In the genomic region with DNA sequence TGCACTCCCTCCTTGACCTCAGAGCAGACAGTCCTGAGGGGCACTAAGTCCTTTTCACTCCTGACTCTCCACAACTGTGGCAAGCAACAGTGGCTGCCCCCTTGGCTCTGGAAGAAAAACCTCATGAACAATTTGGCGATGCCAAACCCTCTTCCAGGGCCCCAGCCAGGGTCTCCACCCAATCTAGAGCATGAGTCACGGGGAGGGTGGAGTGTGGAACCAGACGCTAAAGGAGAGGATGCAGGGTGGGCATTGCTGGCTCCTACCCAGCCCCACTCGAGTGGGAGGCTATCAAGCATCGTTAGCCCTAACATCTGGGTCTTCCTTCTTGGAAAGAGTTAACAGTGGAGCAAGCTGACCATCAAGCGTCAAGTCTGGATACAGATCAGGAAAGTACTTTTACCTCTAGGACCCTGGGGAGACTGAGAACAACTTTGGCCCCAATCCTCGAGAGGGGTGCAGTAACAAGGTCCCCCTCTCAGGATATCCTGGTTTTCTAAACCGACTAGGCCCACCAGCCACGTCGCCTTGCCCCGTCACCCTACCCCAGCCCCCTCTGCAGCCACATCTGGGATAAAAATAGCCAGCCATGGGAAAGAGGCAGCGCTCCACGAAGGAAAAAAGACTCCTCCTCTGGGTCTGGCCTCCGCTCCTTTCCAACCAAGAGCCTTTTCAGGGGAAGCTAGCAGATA, we compare ENCODE assay signal across 8 mouse cellular contexts. TPM values are rescaled to one million over a fixed set of nuclear protein-coding genes. Genes with fewer than 3 reads are reported as not detected.
DNase-seq lines count a peak whose midpoint lies in the region; ATAC-seq and TF ChIP-seq lines count a peak whose summit lies in the region.

No protein-coding gene starts in this region.

- peak overlapping the region; percentile 72 for H3K27ac ChIP-seq in kidney, adult 2 months (ENCODE audit: insufficient read depth, low read depth, low read length)
- H3K27ac ChIP-seq in forebrain, embryonic 15.5 days (replicated peaks), result peak overlapping the region; percentile 95
- H3K27ac ChIP-seq in hindbrain, embryonic 11.5 days (ENCODE audit: low read depth, low read length), result peak overlapping the region; percentile 91
- peak overlapping the region; percentile 68 for H3K27ac ChIP-seq in liver, postnatal 0 days (ENCODE audit: low read depth)
- peak overlapping the region; percentile 72 for H3K27ac ChIP-seq in small intestine, adult 2 months (ENCODE audit: insufficient read depth, low read depth, low read length)

- ATAC-seq in forebrain, embryonic 15.5 days (replicated peaks), result no peak
- ATAC-seq in hindbrain, embryonic 11.5 days (ENCODE audit: low FRiP score), result no peak
- ATAC-seq in liver, postnatal 0 days, result no peak

- no peaks in the 10 kb centered on the region for H3K36me3 ChIP-seq in kidney, adult 2 months (ENCODE audit: control insufficient read depth, insufficient read depth, low read length)
- peaks cover 15% of the 10 kb centered on the region for H3K36me3 ChIP-seq in forebrain, embryonic 15.5 days
- 0 out of 2 replicates have a peak, but pooled peaks cover 2% of the 10 kb centered on the region for H3K36me3 ChIP-seq in hindbrain, embryonic 11.5 days (ENCODE audit: control insufficient read depth, insufficient read depth, low read length)
- H3K36me3 ChIP-seq in liver, postnatal 0 days (replicated peaks; ENCODE audit: insufficient read depth, low read length), result peaks cover 2% of the 10 kb centered on the region; the same call in 1 of the 2 replicates
- H3K36me3 ChIP-seq in small intestine, adult 2 months (ENCODE audit: control insufficient read depth, insufficient read depth, low read length), result no peaks in the 10 kb centered on the region

- no peak for TF ChIP-seq EP300 in liver, postnatal 0 days (IDR thresholded peaks at IDR 0.05; ENCODE audit: low read depth)

- TF ChIP-seq POLR2A in kidney, adult 2 months (IDR thresholded peaks at IDR 0.05; ENCODE audit: low read depth, low read length), result no peak
- no peak for TF ChIP-seq POLR2A in small intestine, adult 2 months (IDR thresholded peaks at IDR 0.05; ENCODE audit: low read depth, low read length)

- no peaks in the 10 kb centered on the region for H3K27me3 ChIP-seq in kidney, adult 2 months (replicated peaks; ENCODE audit: control insufficient read depth, insufficient read depth, low read length)
- H3K27me3 ChIP-seq in forebrain, embryonic 15.5 days, result no peaks in the 10 kb centered on the region
- H3K27me3 ChIP-seq in hindbrain, embryonic 11.5 days (ENCODE audit: control insufficient read depth, insufficient read depth, low read length), result no peaks in the 10 kb centered on the region
- H3K27me3 ChIP-seq in liver, postnatal 0 days (ENCODE audit: insufficient read depth, low read length), result peaks cover 11% of the 10 kb centered on the region; the same call in 1 of the 2 replicates
- peaks cover 19% of the 10 kb centered on the region for H3K27me3 ChIP-seq in small intestine, adult 2 months (ENCODE audit: control insufficient read depth, insufficient read depth, low read length)

- peak overlapping the region; percentile 61 for H3K4me3 ChIP-seq in kidney, adult 2 months (ENCODE audit: insufficient read depth, low read depth, low read length)
- peak overlapping the region; percentile 65 for H3K4me3 ChIP-seq in forebrain, embryonic 15.5 days
- H3K4me3 ChIP-seq in hindbrain, embryonic 11.5 days (ENCODE audit: low read depth, low read length), result peak overlapping the region; percentile 95
- peak overlapping the region; percentile 69 for H3K4me3 ChIP-seq in liver, postnatal 0 days (ENCODE audit: low read depth, low read length)
- H3K4me3 ChIP-seq in small intestine, adult 2 months (ENCODE audit: low read depth, low read length), result peak overlapping the region; percentile 84

- H3K4me2 ChIP-seq in forebrain, embryonic 15.5 days (replicated peaks), result peak overlapping the region; percentile 83
- peak overlapping the region; percentile 90 for H3K4me2 ChIP-seq in hindbrain, embryonic 11.5 days (replicated peaks; ENCODE audit: low read depth, low read length)
- peak overlapping the region; percentile 88 for H3K4me2 ChIP-seq in liver, postnatal 0 days (ENCODE audit: low read depth, low read length)

- H3K9ac ChIP-seq in forebrain, embryonic 15.5 days (replicated peaks), result peak overlapping the region; percentile 80
- peak overlapping the region; percentile 95 for H3K9ac ChIP-seq in hindbrain, embryonic 11.5 days (ENCODE audit: low read depth, low read length)
- H3K9ac ChIP-seq in liver, postnatal 0 days (replicated peaks), result peak overlapping the region; percentile 68

- DNase-seq in kidney, adult 2 months, result no peak
- no peak for DNase-seq in kidney, adult 11 months
- peak; percentile 70 for DNase-seq in Muller cell, postnatal 12 days (ENCODE audit: inconsistent ontology term)
- DNase-seq in hindbrain, embryonic 11.5 days (ENCODE audit: low spot score), result no peak
- DNase-seq in liver, postnatal 0 days, result no peak
- no peak for DNase-seq in frontal cortex, postnatal 14 days (ENCODE audit: low spot score in 2 of 2)

- WGBS in kidney, adult 2 months, result 15% methylated on average over 14 of the region's 14 CpGs
- 3% methylated on average over 14 of the region's 14 CpGs for WGBS in forebrain, embryonic 15.5 days
- 11% methylated on average over 14 of the region's 14 CpGs for WGBS in hindbrain, embryonic 11.5 days
- WGBS in liver, postnatal 0 days (ENCODE audit: insufficient replicate concordance), result 10% methylated on average over 14 of the region's 14 CpGs
- 29% methylated on average over 14 of the region's 14 CpGs for WGBS in small intestine, adult 2 months

- no peak for TF ChIP-seq CTCF in kidney, adult 2 months (conservative IDR thresholded peaks at IDR 0.05; ENCODE audit: insufficient read depth, insufficient read length, low read depth, low read length)
- no peak for TF ChIP-seq CTCF in liver, postnatal 0 days (IDR thresholded peaks at IDR 0.05; ENCODE audit: low read depth)
- no peak for TF ChIP-seq CTCF in small intestine, adult 2 months (IDR thresholded peaks at IDR 0.05; ENCODE audit: extremely low read depth, insufficient read length, insufficient replicate concordance, low read depth, low read length)

- H3K4me1 ChIP-seq in kidney, adult 2 months (ENCODE audit: control insufficient read depth, insufficient read depth, low read length), result no peaks in the 10 kb centered on the region; the same call in 1 of the 2 replicates
- H3K4me1 ChIP-seq in forebrain, embryonic 15.5 days, result peaks cover 51% of the 10 kb centered on the region
- peaks cover 24% of the 10 kb centered on the region for H3K4me1 ChIP-seq in hindbrain, embryonic 11.5 days (replicated peaks; ENCODE audit: control insufficient read depth, insufficient read depth, low read length)
- peaks cover 15% of the 10 kb centered on the region for H3K4me1 ChIP-seq in liver, postnatal 0 days (ENCODE audit: insufficient read depth)
- H3K4me1 ChIP-seq in small intestine, adult 2 months (ENCODE audit: control insufficient read depth, insufficient read depth, insufficient read length, low read length), result no peaks in the 10 kb centered on the region; the same call in 1 of the 2 replicates

- no peaks in the 10 kb centered on the region for H3K9me3 ChIP-seq in forebrain, embryonic 15.5 days
- H3K9me3 ChIP-seq in hindbrain, embryonic 11.5 days (ENCODE audit: control insufficient read depth, low read length), result no peaks in the 10 kb centered on the region
- H3K9me3 ChIP-seq in liver, postnatal 0 days (ENCODE audit: low read length), result no peaks in the 10 kb centered on the region

RNA-seq across cellular contexts. Expression of a gene that starts 1.1 kb away (rescaled TPM):
- polyA plus RNA-seq in kidney, adult 2 months (2012; rRNA removed), result 21.9 and 23.5 TPM in 2 replicates
- polyA plus RNA-seq in forebrain, embryonic 15.5 days (2015; fragmentation: Nextera tagmentation; extraction: Ambion mirVana), result 10.6 and 14.4 TPM in 2 replicates
- 12.0 and 19.1 TPM in 2 replicates for polyA plus RNA-seq in hindbrain, embryonic 11.5 days (2014; fragmentation: Nextera tagmentation; extraction: Ambion mirVana)
- polyA plus RNA-seq in liver, postnatal 0 days (2015; fragmentation: Nextera tagmentation; extraction: Ambion mirVana), result 0.88 and 1.4 TPM in 2 replicates
- 8.3 and 13.5 TPM in 2 replicates for polyA plus RNA-seq in small intestine, adult 2 months (2012; rRNA removed)

RNA-seq across cellular contexts. Expression of a gene that starts 36.4 kb away (rescaled TPM):
- polyA plus RNA-seq in kidney, adult 2 months (2012; rRNA removed), result 130 and 138 TPM in 2 replicates
- 147 TPM in 2 replicates for polyA plus RNA-seq in forebrain, embryonic 15.5 days (2015; fragmentation: Nextera tagmentation; extraction: Ambion mirVana)
- 178 and 182 TPM in 2 replicates for polyA plus RNA-seq in hindbrain, embryonic 11.5 days (2014; fragmentation: Nextera tagmentation; extraction: Ambion mirVana)
- 95.6 and 99.6 TPM in 2 replicates for polyA plus RNA-seq in liver, postnatal 0 days (2015; fragmentation: Nextera tagmentation; extraction: Ambion mirVana)
- polyA plus RNA-seq in small intestine, adult 2 months (2012; rRNA removed), result 11.6 and 22.1 TPM in 2 replicates

RNA-seq across cellular contexts. Expression of a gene that starts 49.2 kb away (rescaled TPM):
- 3.2 and 4.1 TPM in 2 replicates for polyA plus RNA-seq in kidney, adult 2 months (2012; rRNA removed)
- 0.73 and 0.82 TPM in 2 replicates for polyA plus RNA-seq in forebrain, embryonic 15.5 days (2015; fragmentation: Nextera tagmentation; extraction: Ambion mirVana)
- polyA plus RNA-seq in hindbrain, embryonic 11.5 days (2014; fragmentation: Nextera tagmentation; extraction: Ambion mirVana), result 0.18 and 0.22 TPM in 2 replicates
- polyA plus RNA-seq in liver, postnatal 0 days (2015; fragmentation: Nextera tagmentation; extraction: Ambion mirVana), result 10.2 and 11.8 TPM in 2 replicates
- 3.0 and 3.7 TPM in 2 replicates for polyA plus RNA-seq in small intestine, adult 2 months (2012; rRNA removed)
